Mouse (Mus musculus) gastrocnemius, postnatal 10 days (tissue): ENCODE measurements at regions not wholly inside any gene's neighbourhood (a gene's known extent, or its start where the extent isn't known, plus 50 kb on each side); places are given as distances from the start of the nearest gene placed in this dataset.
"Not testable (repeated sequence)": the region's sequence is repeated elsewhere in the genome, so short reads cannot be mapped to it uniquely, and the experiment has no call there.

ENCODE experiments used
- DNase-seq: peaks from one replicate; pipeline ENCODE4 v3.0.0; 2021; ENCODE audit warnings: mixed read lengths

- DNase-seq: not testable (repeated sequence)
Measured at GRCm38 (mm10) chr6:47679946-47680345, 84.8 kb upstream of the Ezh2 start.

GRCm38 (mm10) chr6:47672741-47673140 is 77.6 kb upstream of the Ezh2 start:
- peak; percentile 42 for DNase-seq

GRCm38 (mm10) chr6:47652880-47653279 is 57.7 kb upstream of the Ezh2 start:
- DNase-seq: not testable (repeated sequence)

GRCm38 (mm10) chr6:47651385-47651718 is 56.2 kb upstream of the Ezh2 start:
- not testable (repeated sequence) for DNase-seq

DNA sequence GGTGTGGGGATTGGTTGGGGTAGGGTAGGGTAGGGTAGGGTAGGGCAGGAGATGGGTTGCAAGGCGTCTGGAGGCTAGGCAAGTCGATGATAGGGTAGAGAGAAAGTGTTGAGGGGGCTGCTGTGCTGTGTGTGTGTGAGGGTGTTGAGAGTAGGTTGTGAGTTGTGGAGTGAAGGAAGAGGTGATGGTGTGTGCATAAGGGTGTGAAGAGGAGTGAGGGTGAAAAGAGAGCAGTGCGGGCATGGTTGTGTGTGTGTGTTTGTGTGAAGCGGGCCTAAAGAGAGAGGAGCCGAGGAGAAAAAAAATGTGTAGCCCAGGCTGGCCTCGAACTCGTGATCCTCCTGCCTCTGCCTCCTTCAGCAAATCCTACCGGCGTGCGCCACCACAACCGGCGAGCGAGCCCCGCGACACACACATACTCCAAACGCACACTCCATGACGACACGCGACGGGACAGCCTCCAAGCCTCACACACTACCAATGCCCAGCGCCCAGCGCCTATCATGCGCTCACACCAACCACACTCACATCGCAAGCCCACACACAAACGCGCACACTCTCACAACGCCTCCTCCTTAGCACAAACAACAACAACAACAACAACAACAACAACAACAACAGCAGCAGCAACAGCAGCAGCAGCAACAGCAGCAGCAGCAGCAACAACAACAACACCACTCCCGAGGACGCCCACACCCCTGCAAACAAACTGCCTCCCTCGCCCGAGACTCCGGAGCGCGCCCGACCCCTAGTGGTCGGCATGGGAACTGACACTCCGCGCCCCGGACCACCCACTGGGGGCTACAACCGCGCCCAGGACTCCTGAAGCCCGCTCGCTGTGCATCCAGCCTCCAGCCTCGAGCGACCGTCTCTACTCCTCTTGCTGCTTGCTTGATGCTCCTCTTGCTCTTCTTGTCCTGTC is 55.6 kb upstream of the Ezh2 start:
- peak; percentile 98 for DNase-seq

DNA sequence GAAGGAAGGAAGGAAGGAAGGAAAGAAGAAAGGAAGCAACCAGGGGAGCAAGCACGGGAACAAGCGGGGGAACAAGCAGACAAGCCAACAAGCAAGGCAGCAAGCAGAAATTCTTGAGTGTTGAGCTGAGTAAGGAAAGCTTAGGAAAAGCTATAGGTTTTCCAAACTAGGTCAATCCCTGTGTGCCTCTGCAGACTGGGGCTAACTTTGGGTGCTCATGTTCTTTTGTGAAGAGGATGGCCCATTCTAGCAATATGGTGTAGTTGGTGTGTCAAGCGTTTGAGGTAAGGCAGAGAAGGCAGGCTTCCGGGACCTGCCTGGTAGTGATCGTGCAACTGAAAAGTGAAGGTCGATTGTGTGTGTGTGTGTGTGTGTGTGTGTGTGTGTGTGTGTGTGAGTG is 54.8 kb upstream of the Ezh2 start:
- DNase-seq: no peak

DNA sequence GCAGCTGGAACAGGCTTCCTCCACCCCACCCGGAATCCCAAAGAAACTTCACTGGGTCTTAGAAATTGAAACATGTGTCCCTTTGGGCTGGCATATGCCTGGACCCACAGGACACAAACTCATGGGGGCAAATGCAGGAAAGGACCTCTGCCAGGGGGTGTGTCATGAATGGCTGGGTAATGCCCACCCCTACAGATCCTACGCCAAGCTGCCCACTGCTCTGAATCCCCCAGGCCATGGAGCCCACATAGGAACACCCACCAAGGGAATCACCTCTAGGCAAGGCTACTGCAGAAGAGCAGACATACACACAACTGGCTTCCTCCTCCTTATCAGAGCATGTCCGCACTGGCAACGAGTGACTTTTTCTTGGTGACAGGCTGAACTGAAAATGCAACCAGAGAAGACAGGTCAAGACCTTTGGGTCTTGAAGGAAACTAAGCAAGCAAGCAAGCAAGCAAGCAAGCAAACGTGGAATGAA is 54.4 kb upstream of the Ezh2 start:
- peak; percentile 17 for DNase-seq

DNA sequence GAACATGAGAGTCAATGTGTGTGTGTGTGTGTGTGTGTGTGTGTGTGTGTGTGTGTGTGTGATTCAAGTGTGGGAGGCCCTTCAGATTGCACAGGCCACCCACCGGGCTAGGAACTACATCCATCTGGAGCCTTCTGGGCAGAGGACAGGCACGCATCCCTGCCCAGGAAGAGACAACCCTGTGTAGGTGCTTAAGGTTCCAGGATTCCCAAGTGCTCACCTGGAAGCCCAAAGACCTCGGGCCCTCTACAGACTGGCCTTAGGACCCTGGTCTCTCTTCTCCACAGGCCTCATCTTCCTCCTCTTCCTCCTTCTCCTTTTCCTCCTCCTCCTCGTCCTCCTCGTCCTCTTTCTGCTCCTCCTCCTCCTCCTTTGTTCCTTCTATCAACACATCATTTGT is 53.8 kb upstream of the Ezh2 start:
- peak; percentile 15 for DNase-seq

GRCm38 (mm10) chr6:47648316-47648715 is 53.2 kb upstream of the Ezh2 start:
- DNase-seq: peak; percentile 5

DNA sequence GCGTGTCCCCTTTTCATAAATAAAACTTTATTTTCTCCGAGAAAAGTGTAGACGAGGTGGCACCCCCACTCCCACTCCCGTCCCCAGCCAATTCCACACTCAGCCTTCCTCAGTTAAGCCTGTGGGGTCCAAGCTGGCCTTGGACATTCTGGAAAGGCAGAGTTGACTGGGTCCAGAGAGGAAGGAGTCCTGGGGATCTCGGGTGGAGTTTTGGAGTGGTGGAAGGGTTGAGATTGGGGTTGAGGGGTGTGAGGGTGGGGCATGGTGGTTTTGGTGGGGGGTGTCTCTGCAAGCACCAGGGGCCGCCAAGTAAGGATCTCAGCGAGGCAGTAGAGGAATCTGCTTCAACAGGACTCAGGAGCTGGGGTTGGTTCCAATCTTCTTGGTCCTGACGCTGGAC is 52.7 kb upstream of the Ezh2 start:
- DNase-seq: peak; percentile 8

GRCm38 (mm10) chr6:47646731-47647567 is 51.8 kb upstream of the Ezh2 start:
- peak; percentile 6 for DNase-seq

DNA sequence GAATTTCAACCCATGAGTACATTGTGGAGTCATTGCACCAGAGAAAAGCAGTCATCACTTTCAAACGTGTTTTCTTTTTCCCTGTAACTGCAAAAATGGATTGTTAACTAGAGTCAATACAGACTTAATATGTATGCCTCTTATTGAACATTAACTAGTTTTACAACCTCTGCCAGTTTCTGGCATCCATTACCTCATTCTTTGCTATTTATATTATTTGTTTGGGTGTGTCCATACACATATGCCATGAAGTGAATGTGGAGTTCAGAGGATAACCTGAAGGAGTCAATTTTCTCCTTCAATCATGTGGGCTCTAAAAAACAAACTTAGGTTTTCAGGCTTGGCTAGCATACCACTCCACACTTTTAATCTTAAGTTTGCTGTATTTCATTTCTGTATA is 50.9 kb upstream of the Ezh2 start:
- no peak for DNase-seq
